Mouse (Mus musculus) ZHBTc4 (cell line): ENCODE results near the gene Sept3.
A peak's percentile ranks its signal among the peaks of the same experiment; 100 is the strongest.
"Not testable (repeated sequence)": the region's sequence is repeated elsewhere in the genome, so short reads cannot be mapped to it uniquely, and the experiment has no call there.

Experiments
- DNase-seq: peaks from one replicate; pipeline ENCODE4 v3.0.0-alpha.2; 2011; ENCODE audit warnings: low read depth, low spot score

The Sept3 gene

GRCm38 (mm10) chr15:82274593-82274926 lies at the start of gene Sept3:
Gene Sept3 (plus strand): TSS chr15:82274893.
- no peak for DNase-seq

- DNase-seq = no peak
These were observed 48.9 kb upstream of the Sept3 start for GRCm38 (mm10) chr15:82225769-82226168.

GRCm38 (mm10) chr15:82229542-82230045 lies 45.1 kb upstream of the Sept3 start:
- DNase-seq = no peak

- DNase-seq = no peak
These were observed 44.5 kb upstream of the Sept3 start for GRCm38 (mm10) chr15:82230098-82230611.

- no peak for DNase-seq
These were observed 43.6 kb upstream of the Sept3 start for GRCm38 (mm10) chr15:82231100-82231499.

- no peak for DNase-seq
These were observed 42.9 kb upstream of the Sept3 start for GRCm38 (mm10) chr15:82231591-82232378.

GRCm38 (mm10) chr15:82232651-82233050 lies 42.0 kb upstream of the Sept3 start:
- no peak for DNase-seq

- peak; percentile 58 for DNase-seq
These were observed 39.0 kb upstream of the Sept3 start for GRCm38 (mm10) chr15:82235661-82236060.

- DNase-seq = peak; percentile 88
These were observed 38.1 kb upstream of the Sept3 start for GRCm38 (mm10) chr15:82236565-82236964.

- DNase-seq = no peak
These were observed 31.4 kb upstream of the Sept3 start for GRCm38 (mm10) chr15:82243311-82243710.

- DNase-seq = no peak
These were observed 31.0 kb upstream of the Sept3 start for GRCm38 (mm10) chr15:82243742-82244114.

GRCm38 (mm10) chr15:82244115-82244804 lies 30.4 kb upstream of the Sept3 start, which contains the start of gene Cenpm:
Gene Cenpm (minus strand): TSS chr15:82244748.
- DNase-seq = peak; percentile 96

GRCm38 (mm10) chr15:82244805-82245161 lies 29.9 kb upstream of the Sept3 start:
- DNase-seq = not testable (repeated sequence)

- DNase-seq = peak; percentile 72
These were observed 27.4 kb upstream of the Sept3 start for GRCm38 (mm10) chr15:82247131-82247776.

- no peak for DNase-seq
These were observed 23.1 kb upstream of the Sept3 start for GRCm38 (mm10) chr15:82251579-82251978.

GRCm38 (mm10) chr15:82252097-82252496 lies 22.6 kb upstream of the Sept3 start, which contains the start of gene 1500009C09Rik:
Gene 1500009C09Rik (plus strand): TSS chr15:82252397.
- DNase-seq = no peak

GRCm38 (mm10) chr15:82255248-82255647 lies 19.4 kb upstream of the Sept3 start:
- peak; percentile 59 for DNase-seq

- no peak for DNase-seq
These were observed 18.7 kb upstream of the Sept3 start for GRCm38 (mm10) chr15:82255944-82256383.

- peak; percentile 95 for DNase-seq
These were observed 15.2 kb upstream of the Sept3 start for GRCm38 (mm10) chr15:82259510-82259909.

GRCm38 (mm10) chr15:82266356-82266755 lies 8.3 kb upstream of the Sept3 start:
- DNase-seq = peak; percentile 84

GRCm38 (mm10) chr15:82268185-82268584 lies 6.5 kb upstream of the Sept3 start:
- DNase-seq = peak; percentile 61

- no peak for DNase-seq
These were observed 5.9 kb upstream of the Sept3 start for GRCm38 (mm10) chr15:82268783-82269182.
